Mouse (Mus musculus): ENCODE data around the gene Olfr1469.
"Not testable (repeated sequence)": the region's sequence is repeated elsewhere in the genome, so short reads cannot be mapped to it uniquely, and the experiment has no call there.

Olfr1469 gene

GRCm38 (mm10) chr19:13407549-13407948 lies at the start of gene Olfr1469:
TSS of gene Olfr1469 (plus strand) at chr19:13407849.
- DNase-seq (ENCODE audit: low spot score in 2 of 2) = no peak

DNA sequence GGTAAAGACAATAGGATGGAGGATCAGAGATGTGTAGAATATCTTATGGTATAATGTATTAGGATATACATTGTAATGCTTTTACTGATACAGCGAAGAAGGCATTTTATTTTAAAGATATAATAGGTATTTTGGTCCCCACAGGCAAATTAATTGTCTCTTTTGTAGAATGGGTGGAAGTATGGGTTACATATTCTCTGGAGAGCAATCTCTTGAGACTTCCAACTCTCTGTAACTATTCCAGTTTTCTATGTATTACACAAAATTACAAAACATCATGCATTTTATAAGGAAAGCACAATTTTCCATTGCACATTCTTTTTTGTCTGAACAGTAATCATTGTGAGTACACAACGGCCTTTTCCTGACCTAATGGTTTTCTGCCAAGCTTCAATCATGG lies 45.7 kb upstream of the Olfr1469 start, which contains the start of gene Olfr1467:
Gene Olfr1467, plus strand, starts transcription at position 301 of the 400 bp plus-strand sequence.
- no peak for DNase-seq (ENCODE audit: low spot score in 2 of 2)

DNA sequence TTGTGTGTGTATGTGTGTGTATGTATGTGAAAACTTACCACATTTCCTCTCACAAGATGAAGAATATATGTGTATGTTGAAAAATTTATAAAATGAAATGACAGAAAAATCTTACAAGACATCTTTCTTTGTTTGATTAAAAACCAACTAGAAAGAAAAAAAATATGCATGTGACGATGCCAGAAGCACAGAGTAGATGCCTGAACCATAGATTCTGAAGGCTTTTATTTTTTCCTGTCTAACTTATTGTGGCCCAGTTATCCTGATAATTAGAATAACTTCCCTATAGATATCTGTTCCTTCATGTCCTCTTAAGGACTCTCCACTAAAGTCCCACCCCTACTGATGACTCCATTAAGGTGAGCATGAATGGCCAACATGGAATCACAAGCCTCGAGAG lies 35.5 kb downstream of the Olfr1469 start, which contains the start of gene Olfr1471:
Gene Olfr1471, plus strand, starts transcription at position 301 of the 400 bp plus-strand sequence.
- DNase-seq (ENCODE audit: low spot score in 2 of 2) = not testable (repeated sequence)

GRCm38 (mm10) chr19:13455986-13456385 lies 48.3 kb downstream of the Olfr1469 start, which contains the start of gene Olfr1472:
TSS of gene Olfr1472 (minus strand) at chr19:13456086.
- no peak for DNase-seq (ENCODE audit: low spot score in 2 of 2)

Measured in frontal cortex, postnatal 10 days (tissue).